Mouse (Mus musculus): ENCODE results near the gene Tbxa2r. TPM values are rescaled to one million over a fixed set of nuclear protein-coding genes. Genes with fewer than 3 reads are reported as not detected.

Tbxa2r gene
- polyA plus RNA-seq, 2 experiments, result 1.9 to 2.4 TPM

DNA sequence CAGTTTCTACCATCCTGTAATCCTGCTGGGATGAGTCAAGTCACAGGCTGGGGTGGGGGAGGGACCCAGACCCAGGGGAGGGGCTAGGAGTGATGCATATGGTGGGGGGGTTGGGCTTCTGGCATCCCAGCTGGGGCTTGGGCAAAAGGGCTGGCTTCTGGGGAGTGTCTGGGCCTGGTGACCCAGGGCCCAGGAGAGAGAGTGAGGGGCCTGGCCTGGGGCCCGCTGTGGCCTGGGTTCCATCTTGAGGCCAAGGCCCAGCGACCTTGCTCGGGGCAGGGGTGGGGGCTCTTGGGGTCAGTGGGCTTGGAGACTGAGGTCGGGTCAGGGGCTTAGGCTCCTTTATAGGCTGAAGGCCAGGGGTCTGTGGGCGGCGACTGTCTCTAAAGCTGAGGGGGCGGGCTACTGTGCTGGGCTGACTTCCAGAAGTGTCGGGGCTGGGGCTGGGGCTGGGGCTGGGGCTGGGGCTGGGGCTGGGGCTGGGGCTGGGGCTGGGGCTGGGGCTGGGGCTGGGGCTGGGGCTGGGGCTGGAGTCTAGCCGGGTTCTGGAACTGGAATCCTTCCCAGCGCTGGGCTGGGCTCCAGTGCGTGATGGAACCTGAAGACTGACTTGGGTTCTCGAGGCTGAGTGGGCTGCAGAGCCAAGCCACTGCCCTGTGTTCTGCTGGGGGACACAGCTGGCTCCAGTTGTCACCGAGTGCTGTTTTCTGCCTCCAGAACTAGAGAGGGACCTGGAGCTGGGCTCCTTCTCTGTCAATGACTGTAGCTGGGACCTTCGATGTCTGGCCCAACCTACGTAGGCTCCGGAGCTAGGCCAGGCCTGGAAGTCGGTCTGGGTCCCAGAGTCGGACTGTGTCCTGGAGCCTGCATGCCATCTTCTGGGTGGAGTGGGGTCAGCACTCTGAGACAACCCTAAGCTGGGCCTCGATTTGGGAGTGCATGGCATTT, 7.1 kb downstream of the Tbxa2r start:
- no peak for TF ChIP-seq EP300 (IDR thresholded peaks at IDR 0.05; ENCODE audit: low read depth)
- no peak for TF ChIP-seq CTCF (IDR thresholded peaks at IDR 0.05; ENCODE audit: low read depth)
- DNase-seq (ENCODE audit: low read depth in 3 of 3, low spot score in 3 of 3) (no peak), ATAC-seq (ENCODE audit: insufficient read depth) (no peak)
- no peak overlapping the region for H3K4me3 ChIP-seq (ENCODE audit: insufficient read depth in 1 of 2, low read depth in 2 of 2, low read length in 2 of 2)
- H3K4me1 ChIP-seq (replicated peaks; ENCODE audit: control insufficient read depth in 2 of 2, insufficient read depth in 2 of 2, low read length in 1 of 2), result peaks cover 5% of the 10 kb centered on the region in 2 experiments
- no peak overlapping the region for H3K9ac ChIP-seq (replicated peaks)
- H3K36me3 ChIP-seq (replicated peaks; ENCODE audit: control insufficient read depth, insufficient read depth, low read depth), result no peaks in the 10 kb centered on the region
- no peak overlapping the region for H3K27ac ChIP-seq
- H3K9me3 ChIP-seq (ENCODE audit: control insufficient read depth, low read length), result no peaks in the 10 kb centered on the region
- no peak overlapping the region for H3K4me2 ChIP-seq (ENCODE audit: low read depth)
- WGBS (ENCODE audit: insufficient replicate concordance), result 70% methylated on average over 19 of the region's 19 CpGs
- H3K27me3 ChIP-seq (ENCODE audit: control insufficient read depth, insufficient read depth, low read length), result no peaks in the 10 kb centered on the region; the same call in 1 of the 2 replicates

DNA sequence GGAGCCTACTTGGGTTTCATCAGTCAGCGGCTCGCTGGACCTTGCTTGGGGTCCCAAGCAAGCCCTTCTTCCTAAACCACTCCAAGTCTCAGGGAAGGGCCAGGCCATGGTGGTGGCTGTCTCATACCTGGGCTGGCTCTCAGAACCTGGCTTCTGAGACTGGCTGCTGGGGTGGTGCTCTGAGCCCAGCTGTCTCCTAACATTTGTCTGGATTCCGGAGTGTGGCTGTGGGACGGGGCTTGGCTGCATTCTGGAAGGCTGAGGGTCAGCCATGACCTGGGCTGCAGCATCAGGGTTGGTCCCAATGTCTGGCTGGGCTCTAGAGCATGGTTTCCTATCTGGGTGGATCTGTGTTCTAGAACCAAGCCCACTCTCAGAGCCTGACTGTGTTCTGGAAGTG, 8.0 kb downstream of the Tbxa2r start:
- Histone ChIP-seq H3K27me3 (ENCODE audit: control insufficient read depth, insufficient read depth, low read length) (peaks cover 1% of the 10 kb centered on the region), H3K9me3 (ENCODE audit: control insufficient read depth, low read length) (no peaks in the 10 kb centered on the region), H3K36me3 (replicated peaks; ENCODE audit: control insufficient read depth, insufficient read depth, low read depth) (no peaks in the 10 kb centered on the region), H3K27ac (no peak overlapping the region), H3K4me3 (ENCODE audit: insufficient read depth in 1 of 2, low read depth in 2 of 2, low read length in 2 of 2) (no peak overlapping the region), H3K4me1 (replicated peaks; ENCODE audit: control insufficient read depth in 2 of 2, insufficient read depth in 2 of 2, low read length in 1 of 2) (peaks cover 8 to 12% of the 10 kb centered on the region in 2 experiments), H3K4me2 (ENCODE audit: low read depth) (no peak overlapping the region), H3K9ac (replicated peaks) (no peak overlapping the region)
- DNase-seq (ENCODE audit: low read depth in 3 of 3, low spot score in 3 of 3) (no peak), ATAC-seq (ENCODE audit: insufficient read depth) (no peak)
- TF ChIP-seq EP300 (IDR thresholded peaks at IDR 0.05; ENCODE audit: low read depth), result no peak
- no peak for TF ChIP-seq CTCF (IDR thresholded peaks at IDR 0.05; ENCODE audit: low read depth)
- 75% methylated on average over 4 of the region's 4 CpGs for WGBS (ENCODE audit: insufficient replicate concordance)

DNA sequence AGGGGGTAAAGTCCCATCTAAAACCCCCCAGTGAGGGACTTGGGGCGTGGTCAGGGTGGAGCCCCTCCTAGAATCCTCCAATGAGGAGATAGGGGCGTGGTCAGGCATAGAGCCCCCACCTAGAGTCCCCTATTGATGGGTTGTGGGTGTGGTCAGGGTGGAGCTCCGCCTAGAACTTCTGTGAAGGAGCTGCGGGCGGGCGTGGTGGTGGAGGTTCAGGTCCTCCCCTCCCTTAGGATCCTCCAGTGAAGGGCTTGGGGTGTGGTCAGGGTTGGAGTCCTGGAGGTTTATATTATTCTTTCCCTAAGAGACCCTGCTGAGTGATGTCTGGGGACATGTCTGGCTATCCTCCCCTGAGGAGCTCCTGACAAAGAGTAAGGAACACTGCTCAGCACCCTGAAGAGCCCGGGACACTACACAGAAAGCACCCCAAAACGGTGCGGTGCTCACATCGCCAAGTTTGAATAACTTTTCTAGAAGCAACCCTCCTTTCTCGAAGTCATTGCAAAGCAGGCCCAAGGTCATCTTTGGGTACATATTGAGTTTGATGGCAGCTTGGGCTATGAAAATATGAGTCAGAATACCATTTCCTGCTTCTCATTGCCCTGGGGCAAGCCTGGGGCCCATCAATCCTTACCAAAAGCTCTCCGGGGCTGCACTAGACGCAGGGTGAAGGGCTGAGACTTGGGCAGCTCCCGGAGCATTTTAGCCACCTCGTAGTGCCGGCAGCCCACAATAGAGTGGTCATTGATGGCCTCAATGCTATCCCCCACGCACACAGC, 12.2 kb downstream of the Tbxa2r start:
- Histone ChIP-seq H3K4me2 (ENCODE audit: low read depth) (no peak overlapping the region), H3K27me3 (ENCODE audit: control insufficient read depth, insufficient read depth, low read length) (peaks cover 41% of the 10 kb centered on the region), H3K4me3 (ENCODE audit: insufficient read depth in 1 of 2, low read depth in 2 of 2, low read length in 2 of 2) (no peak overlapping the region), H3K4me1 (replicated peaks; ENCODE audit: control insufficient read depth in 2 of 2, insufficient read depth in 2 of 2, low read length in 1 of 2) (peaks cover 8 to 12% of the 10 kb centered on the region in 2 experiments), H3K36me3 (replicated peaks; ENCODE audit: control insufficient read depth, insufficient read depth, low read depth) (no peaks in the 10 kb centered on the region), H3K9me3 (ENCODE audit: control insufficient read depth, low read length) (no peaks in the 10 kb centered on the region), H3K9ac (replicated peaks) (no peak overlapping the region), H3K27ac (no peak overlapping the region)
- TF ChIP-seq CTCF (IDR thresholded peaks at IDR 0.05; ENCODE audit: low read depth) (no peak), EP300 (IDR thresholded peaks at IDR 0.05; ENCODE audit: low read depth) (no peak)
- WGBS (ENCODE audit: insufficient replicate concordance), result 35% methylated on average over 17 of the region's 17 CpGs
- DNase-seq (ENCODE audit: low read depth in 3 of 3, low spot score in 3 of 3) (no peak), ATAC-seq (ENCODE audit: insufficient read depth) (peak; percentile 50; the same call in 1 of the 2 replicates)

DNA sequence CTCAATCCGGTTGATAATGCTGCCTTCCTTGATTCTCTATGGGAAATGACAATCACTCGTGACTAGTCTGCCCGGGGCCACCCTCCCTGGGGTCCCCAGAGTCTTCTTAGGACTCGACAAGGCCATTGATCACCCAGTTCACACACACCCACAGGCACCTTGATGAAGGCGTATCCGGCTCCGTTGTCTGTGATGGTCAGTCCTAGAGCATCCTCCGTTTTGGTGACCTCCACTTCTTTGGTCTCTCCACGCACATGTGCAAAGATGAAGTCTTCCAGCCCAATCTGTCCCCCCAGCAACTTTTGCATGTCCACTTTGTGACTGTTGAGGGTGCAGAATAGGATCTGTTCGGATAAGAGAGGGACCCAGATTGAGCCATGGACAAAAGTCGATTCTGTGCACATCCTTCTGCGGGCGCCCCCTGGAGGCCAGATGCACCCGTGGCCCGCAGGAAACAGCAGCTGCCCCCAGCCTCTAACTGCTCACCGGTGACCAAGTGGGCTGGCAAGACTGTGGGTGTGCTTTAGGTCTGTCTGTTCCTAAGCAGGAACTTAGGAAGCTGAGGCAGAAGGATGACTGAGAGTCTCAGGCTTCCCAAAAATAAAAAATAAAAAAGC, 12.9 kb downstream of the Tbxa2r start:
- 36% methylated on average over 16 of the region's 16 CpGs for WGBS (ENCODE audit: insufficient replicate concordance)
- no peak overlapping the region for H3K4me3 ChIP-seq (ENCODE audit: insufficient read depth in 1 of 2, low read depth in 2 of 2, low read length in 2 of 2)
- peaks cover 41% of the 10 kb centered on the region for H3K27me3 ChIP-seq (ENCODE audit: control insufficient read depth, insufficient read depth, low read length)
- no peak for DNase-seq (ENCODE audit: low read depth in 3 of 3, low spot score in 3 of 3)
- H3K36me3 ChIP-seq (replicated peaks; ENCODE audit: control insufficient read depth, insufficient read depth, low read depth), result no peaks in the 10 kb centered on the region
- H3K9ac ChIP-seq (replicated peaks), result no peak overlapping the region
- no peaks in the 10 kb centered on the region for H3K9me3 ChIP-seq (ENCODE audit: control insufficient read depth, low read length)
- H3K27ac ChIP-seq, result no peak overlapping the region
- H3K4me1 ChIP-seq (replicated peaks; ENCODE audit: control insufficient read depth in 2 of 2, insufficient read depth in 2 of 2, low read length in 1 of 2), result peaks cover 9 to 12% of the 10 kb centered on the region in 2 experiments
- no peak for ATAC-seq (ENCODE audit: insufficient read depth)
- H3K4me2 ChIP-seq (ENCODE audit: low read depth), result no peak overlapping the region
- TF ChIP-seq EP300 (IDR thresholded peaks at IDR 0.05; ENCODE audit: low read depth), result no peak
- peak; percentile 91 for TF ChIP-seq CTCF (IDR thresholded peaks at IDR 0.05; ENCODE audit: low read depth)
